Mouse (Mus musculus): ENCODE results near the gene Rilpl1. TPM values are rescaled to one million over a fixed set of nuclear protein-coding genes. Genes with fewer than 3 reads are reported as not detected.

Rilpl1 gene
- polyA plus RNA-seq, 1 experiment: 2.9 TPM

- Histone ChIP-seq H3K36me3 (ENCODE audit: control insufficient read depth, insufficient read depth, low read length) (0 out of 2 replicates have a peak, but pooled peaks cover 2% of the 10 kb centered on the region), H3K27me3 (ENCODE audit: control insufficient read depth, insufficient read depth, low read length) (no peaks in the 10 kb centered on the region), H3K27ac (ENCODE audit: insufficient read depth, low read depth, low read length) (no peak overlapping the region), H3K4me1 (ENCODE audit: control insufficient read depth, insufficient read depth, insufficient read length, low read length) (peaks cover 3% of the 10 kb centered on the region; the same call in 1 of the 2 replicates), H3K4me3 (ENCODE audit: low read depth, low read length) (no peak overlapping the region)
- TF ChIP-seq POLR2A (IDR thresholded peaks at IDR 0.05; ENCODE audit: low read depth, low read length): no peak
- no peak for TF ChIP-seq CTCF (IDR thresholded peaks at IDR 0.05; ENCODE audit: extremely low read depth, insufficient read length, insufficient replicate concordance, low read depth, low read length)
- WGBS: 78% methylated on average over 11 of the region's 11 CpGs
These were observed 37.7 kb downstream of the Rilpl1 start for GRCm38 (mm10) chr5:124493455-124493854.

- peaks cover 3% of the 10 kb centered on the region; the same call in 1 of the 2 replicates for H3K4me1 ChIP-seq (ENCODE audit: control insufficient read depth, insufficient read depth, insufficient read length, low read length)
- no peaks in the 10 kb centered on the region for H3K27me3 ChIP-seq (ENCODE audit: control insufficient read depth, insufficient read depth, low read length)
- H3K27ac ChIP-seq (ENCODE audit: insufficient read depth, low read depth, low read length): no peak overlapping the region
- no peak for TF ChIP-seq CTCF (IDR thresholded peaks at IDR 0.05; ENCODE audit: extremely low read depth, insufficient read length, insufficient replicate concordance, low read depth, low read length)
- no peak for TF ChIP-seq POLR2A (IDR thresholded peaks at IDR 0.05; ENCODE audit: low read depth, low read length)
- H3K36me3 ChIP-seq (ENCODE audit: control insufficient read depth, insufficient read depth, low read length): 0 out of 2 replicates have a peak, but pooled peaks cover 2% of the 10 kb centered on the region
- WGBS: 83% methylated on average over 4 of the region's 4 CpGs
- H3K4me3 ChIP-seq (ENCODE audit: low read depth, low read length): no peak overlapping the region
These were observed 38.6 kb downstream of the Rilpl1 start for GRCm38 (mm10) chr5:124492618-124493017.

DNA sequence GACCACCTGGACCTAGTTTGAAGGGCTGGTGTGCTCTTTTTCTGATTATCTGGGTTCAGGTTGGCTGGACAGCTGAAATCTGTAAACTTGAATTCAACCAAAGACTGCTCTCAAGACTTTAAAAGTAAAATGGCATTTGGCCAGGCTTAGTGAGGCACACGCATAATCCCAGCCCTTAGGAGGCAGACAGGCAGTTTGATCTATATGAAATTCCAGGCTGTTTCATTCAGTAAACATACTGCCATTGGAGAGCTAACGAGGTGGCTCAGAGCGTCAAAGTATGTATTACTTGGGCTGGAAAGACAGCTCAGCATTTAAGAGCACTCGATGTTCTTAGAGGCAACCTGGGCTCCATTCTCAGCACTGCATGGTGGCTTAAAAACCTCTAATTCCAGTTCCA is 39.5 kb downstream of the Rilpl1 start:
- Histone ChIP-seq H3K4me3 (ENCODE audit: low read depth, low read length) (no peak overlapping the region), H3K4me1 (ENCODE audit: control insufficient read depth, insufficient read depth, insufficient read length, low read length) (peaks cover 3% of the 10 kb centered on the region; the same call in 1 of the 2 replicates), H3K27me3 (ENCODE audit: control insufficient read depth, insufficient read depth, low read length) (no peaks in the 10 kb centered on the region), H3K27ac (ENCODE audit: insufficient read depth, low read depth, low read length) (no peak overlapping the region), H3K36me3 (ENCODE audit: control insufficient read depth, insufficient read depth, low read length) (0 out of 2 replicates have a peak, but pooled peaks cover 2% of the 10 kb centered on the region)
- TF ChIP-seq POLR2A (IDR thresholded peaks at IDR 0.05; ENCODE audit: low read depth, low read length): no peak
- TF ChIP-seq CTCF (IDR thresholded peaks at IDR 0.05; ENCODE audit: extremely low read depth, insufficient read length, insufficient replicate concordance, low read depth, low read length): no peak
- 85% methylated on average over 4 of the region's 4 CpGs for WGBS

DNA sequence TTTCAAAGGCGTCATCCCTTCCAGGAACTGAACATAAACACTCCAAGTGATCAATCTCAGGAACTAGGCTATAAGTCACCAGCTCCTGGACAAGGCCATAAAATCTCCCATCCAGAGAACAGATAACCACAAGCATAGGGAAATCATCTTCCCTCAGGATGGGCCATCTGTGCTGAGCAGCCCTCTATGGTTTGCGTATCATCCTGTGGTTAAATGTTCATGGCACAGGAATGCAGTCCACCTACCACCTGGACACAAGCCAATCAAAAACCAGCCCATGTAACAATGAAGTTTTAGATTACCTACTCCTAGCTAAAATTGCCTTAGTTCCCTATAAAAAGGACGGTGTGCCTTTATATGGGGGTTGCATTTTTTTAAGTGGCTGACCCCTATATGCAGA is 42.3 kb downstream of the Rilpl1 start:
- 0 out of 2 replicates have a peak, but pooled peaks cover 2% of the 10 kb centered on the region for H3K36me3 ChIP-seq (ENCODE audit: control insufficient read depth, insufficient read depth, low read length)
- H3K27ac ChIP-seq (ENCODE audit: insufficient read depth, low read depth, low read length): no peak overlapping the region
- 94% methylated on average over 3 of the region's 3 CpGs for WGBS
- TF ChIP-seq POLR2A (IDR thresholded peaks at IDR 0.05; ENCODE audit: low read depth, low read length) (no peak), CTCF (IDR thresholded peaks at IDR 0.05; ENCODE audit: extremely low read depth, insufficient read length, insufficient replicate concordance, low read depth, low read length) (no peak)
- H3K27me3 ChIP-seq (ENCODE audit: control insufficient read depth, insufficient read depth, low read length): no peaks in the 10 kb centered on the region
- H3K4me1 ChIP-seq (ENCODE audit: control insufficient read depth, insufficient read depth, insufficient read length, low read length): no peaks in the 10 kb centered on the region; the same call in 1 of the 2 replicates
- H3K4me3 ChIP-seq (ENCODE audit: low read depth, low read length): no peak overlapping the region

- WGBS: 82% methylated on average over 5 of the region's 5 CpGs
- Histone ChIP-seq H3K27ac (ENCODE audit: insufficient read depth, low read depth, low read length) (no peak overlapping the region), H3K36me3 (ENCODE audit: control insufficient read depth, insufficient read depth, low read length) (0 out of 2 replicates have a peak, but pooled peaks cover 2% of the 10 kb centered on the region), H3K27me3 (ENCODE audit: control insufficient read depth, insufficient read depth, low read length) (no peaks in the 10 kb centered on the region), H3K4me1 (ENCODE audit: control insufficient read depth, insufficient read depth, insufficient read length, low read length) (no peaks in the 10 kb centered on the region; the same call in 1 of the 2 replicates), H3K4me3 (ENCODE audit: low read depth, low read length) (no peak overlapping the region)
- TF ChIP-seq POLR2A (IDR thresholded peaks at IDR 0.05; ENCODE audit: low read depth, low read length) (no peak), CTCF (IDR thresholded peaks at IDR 0.05; ENCODE audit: extremely low read depth, insufficient read length, insufficient replicate concordance, low read depth, low read length) (no peak)
These were observed 45.5 kb downstream of the Rilpl1 start for GRCm38 (mm10) chr5:124485654-124486053.

DNA sequence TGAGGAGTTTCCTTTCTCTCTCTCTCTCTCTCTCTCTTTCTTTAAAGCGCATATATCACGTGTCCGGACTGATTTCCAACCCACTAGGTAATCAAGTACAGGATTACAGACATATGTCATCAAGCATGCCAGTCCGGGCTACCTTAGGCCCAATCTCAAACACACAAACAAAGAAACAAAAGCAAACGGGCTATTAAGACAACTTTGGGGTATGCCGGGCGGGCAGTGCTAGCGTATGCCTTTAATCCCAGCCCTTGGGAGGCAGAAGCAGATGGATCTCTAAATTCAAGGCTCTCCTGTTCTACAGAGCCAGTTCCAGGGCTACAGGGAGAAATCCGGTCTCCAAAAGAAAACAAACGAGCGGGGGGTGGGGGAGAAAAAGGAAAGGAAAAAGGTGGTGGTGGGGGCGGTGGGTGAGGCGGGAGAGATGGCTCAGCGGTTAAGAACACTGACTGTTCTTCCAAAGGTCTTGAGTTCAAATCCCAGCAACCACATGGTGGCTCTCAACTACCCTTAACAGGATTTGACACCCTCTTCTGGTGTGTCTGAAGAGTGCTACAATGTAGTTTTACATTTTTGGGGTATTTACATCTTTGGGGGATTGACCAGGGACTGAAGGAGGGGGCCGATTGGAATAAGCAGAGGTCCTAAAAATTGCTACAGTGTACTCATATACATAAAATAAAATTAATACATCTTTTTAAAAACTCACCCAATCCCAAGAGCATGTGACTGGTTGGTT is 47.4 kb downstream of the Rilpl1 start:
- H3K27ac ChIP-seq (ENCODE audit: insufficient read depth, low read depth, low read length): peak overlapping the region; percentile 100
- H3K4me3 ChIP-seq (ENCODE audit: low read depth, low read length): peak overlapping the region; percentile 98
- H3K27me3 ChIP-seq (ENCODE audit: control insufficient read depth, insufficient read depth, low read length): no peaks in the 10 kb centered on the region
- no peaks in the 10 kb centered on the region; the same call in 1 of the 2 replicates for H3K4me1 ChIP-seq (ENCODE audit: control insufficient read depth, insufficient read depth, insufficient read length, low read length)
- no peaks in the 10 kb centered on the region for H3K36me3 ChIP-seq (ENCODE audit: control insufficient read depth, insufficient read depth, low read length)
- 5% methylated on average over 15 of the region's 15 CpGs for WGBS
- TF ChIP-seq CTCF (IDR thresholded peaks at IDR 0.05; ENCODE audit: extremely low read depth, insufficient read length, insufficient replicate concordance, low read depth, low read length) (no peak), POLR2A (IDR thresholded peaks at IDR 0.05; ENCODE audit: low read depth, low read length) (no peak)

GRCm38 (mm10) chr5:124482966-124483654 is 48.1 kb downstream of the Rilpl1 start, which contains the start of gene Snrnp35:
Snrnp35 (plus strand) TSS chr5:124483134.
- H3K27me3 ChIP-seq (ENCODE audit: control insufficient read depth, insufficient read depth, low read length): no peaks in the 10 kb centered on the region

More at GRCm38 (mm10) chr5:124482966-124483654, 48.1 kb downstream of the Rilpl1 start, which contains the start of gene Snrnp35:
- peak; percentile 10; the same call in 1 of the 2 replicates for TF ChIP-seq CTCF (IDR thresholded peaks at IDR 0.05; ENCODE audit: extremely low read depth, insufficient read length, insufficient replicate concordance, low read depth, low read length)
- TF ChIP-seq POLR2A (IDR thresholded peaks at IDR 0.05; ENCODE audit: low read depth, low read length): no peak; the same call in 1 of the 2 replicates
- H3K27ac ChIP-seq (ENCODE audit: insufficient read depth, low read depth, low read length): peak within 1 kb of the TSS; percentile 100
- peak within 1 kb of the TSS; percentile 98 for H3K4me3 ChIP-seq (ENCODE audit: low read depth, low read length)
- H3K4me1 ChIP-seq (ENCODE audit: control insufficient read depth, insufficient read depth, insufficient read length, low read length): no peaks in the 10 kb centered on the region; the same call in 1 of the 2 replicates
- WGBS: under 1% methylated on average over 48 of the region's 48 CpGs
- H3K36me3 ChIP-seq (ENCODE audit: control insufficient read depth, insufficient read depth, low read length): no peaks in the 10 kb centered on the region
